Mouse (Mus musculus): ENCODE measurements around the gene Wdr93. TPM values are rescaled to one million over a fixed set of nuclear protein-coding genes. Genes with fewer than 3 reads are reported as not detected.

Gene Wdr93
- polyA plus RNA-seq, 1 experiment from 2014 or later, result 0.56 TPM

DNA sequence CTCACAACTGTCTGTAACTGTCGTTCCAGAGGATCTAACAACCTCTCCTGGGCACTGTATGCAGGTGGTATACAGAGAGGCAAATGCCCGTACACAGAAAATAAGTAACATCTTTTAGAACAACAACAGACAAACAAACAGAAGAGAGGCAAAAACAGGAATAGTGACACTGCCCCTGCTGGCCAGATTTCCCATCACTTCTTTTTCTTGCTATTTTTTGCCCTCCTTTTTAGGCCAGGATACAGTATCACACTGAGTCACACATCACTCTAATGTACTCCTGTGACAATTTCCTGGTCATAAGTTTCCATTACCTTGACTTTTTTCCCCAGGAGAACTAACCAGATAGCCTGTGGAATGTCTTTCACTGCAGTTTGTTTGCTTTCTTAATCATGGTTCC, 13.4 kb downstream of the Wdr93 start:
- no peak for ATAC-seq (ENCODE audit: insufficient number of reproducible peaks, insufficient read depth, low FRiP score, low TSS enrichment)
- H3K4me2 ChIP-seq (replicated peaks), result no peak overlapping the region
- 43% methylated on average over 2 of the region's 2 CpGs for WGBS
- no peak overlapping the region for H3K4me3 ChIP-seq
- no peaks in the 10 kb centered on the region for H3K36me3 ChIP-seq
- no peaks in the 10 kb centered on the region for H3K27me3 ChIP-seq
- H3K9me3 ChIP-seq, result no peaks in the 10 kb centered on the region
- no peak overlapping the region for H3K27ac ChIP-seq
- no peaks in the 10 kb centered on the region for H3K4me1 ChIP-seq
- H3K9ac ChIP-seq, result no peak overlapping the region

DNA sequence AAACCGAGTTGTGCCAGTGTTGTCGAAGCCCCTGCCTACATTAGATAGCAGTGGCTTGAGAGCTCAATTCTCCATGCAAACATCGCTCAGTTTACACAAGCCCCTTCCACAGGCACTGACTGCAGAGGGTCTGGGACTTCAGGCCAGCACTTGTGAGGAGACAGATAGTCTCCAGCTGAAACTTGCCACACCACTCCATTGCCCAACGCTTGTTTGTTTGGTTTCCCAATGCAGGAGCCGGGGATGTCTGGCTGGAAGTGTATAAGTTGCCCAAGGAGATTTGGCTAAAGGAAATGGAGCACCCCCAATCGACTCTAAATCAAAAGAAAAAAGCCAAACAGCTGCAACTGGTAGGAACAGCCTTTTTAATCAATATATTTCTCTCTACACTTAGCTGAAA, 15.2 kb downstream of the Wdr93 start:
- WGBS, result 71% methylated on average over 6 of the region's 6 CpGs

DNA sequence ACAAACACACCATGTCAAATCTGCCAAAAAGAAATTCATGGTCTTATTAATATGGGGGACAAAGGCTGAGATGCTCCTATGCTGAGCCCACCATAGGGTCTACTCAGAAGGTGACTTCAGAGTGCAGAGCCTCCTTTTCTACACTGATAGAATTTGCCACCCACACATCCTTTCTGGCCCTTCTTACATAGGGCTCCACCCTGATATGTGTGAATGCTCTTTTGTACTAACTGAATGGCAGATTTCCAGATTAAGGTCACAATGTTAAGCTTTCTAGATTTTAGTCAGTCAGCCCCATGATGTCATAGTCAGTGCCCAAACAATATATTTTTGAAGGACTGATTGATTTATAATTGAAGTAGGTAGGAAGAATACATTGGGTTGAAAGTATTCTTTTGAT, 16.8 kb downstream of the Wdr93 start:
- Histone ChIP-seq H3K4me3 (no peak overlapping the region), H3K4me1 (no peaks in the 10 kb centered on the region), H3K9ac (no peak overlapping the region), H3K9me3 (no peaks in the 10 kb centered on the region), H3K27ac (no peak overlapping the region), H3K36me3 (no peaks in the 10 kb centered on the region), H3K27me3 (no peaks in the 10 kb centered on the region), H3K4me2 (replicated peaks) (no peak overlapping the region)
- no peak for ATAC-seq (ENCODE audit: insufficient number of reproducible peaks, insufficient read depth, low FRiP score, low TSS enrichment)

More for the DNA sequence above, 15.2 kb downstream of the Wdr93 start:
- Histone ChIP-seq H3K4me2 (replicated peaks) (no peak overlapping the region), H3K36me3 (no peaks in the 10 kb centered on the region), H3K4me3 (no peak overlapping the region), H3K9me3 (no peaks in the 10 kb centered on the region), H3K27ac (no peak overlapping the region), H3K27me3 (no peaks in the 10 kb centered on the region), H3K4me1 (no peaks in the 10 kb centered on the region), H3K9ac (no peak overlapping the region)
- no peak for ATAC-seq (ENCODE audit: insufficient number of reproducible peaks, insufficient read depth, low FRiP score, low TSS enrichment)

DNA sequence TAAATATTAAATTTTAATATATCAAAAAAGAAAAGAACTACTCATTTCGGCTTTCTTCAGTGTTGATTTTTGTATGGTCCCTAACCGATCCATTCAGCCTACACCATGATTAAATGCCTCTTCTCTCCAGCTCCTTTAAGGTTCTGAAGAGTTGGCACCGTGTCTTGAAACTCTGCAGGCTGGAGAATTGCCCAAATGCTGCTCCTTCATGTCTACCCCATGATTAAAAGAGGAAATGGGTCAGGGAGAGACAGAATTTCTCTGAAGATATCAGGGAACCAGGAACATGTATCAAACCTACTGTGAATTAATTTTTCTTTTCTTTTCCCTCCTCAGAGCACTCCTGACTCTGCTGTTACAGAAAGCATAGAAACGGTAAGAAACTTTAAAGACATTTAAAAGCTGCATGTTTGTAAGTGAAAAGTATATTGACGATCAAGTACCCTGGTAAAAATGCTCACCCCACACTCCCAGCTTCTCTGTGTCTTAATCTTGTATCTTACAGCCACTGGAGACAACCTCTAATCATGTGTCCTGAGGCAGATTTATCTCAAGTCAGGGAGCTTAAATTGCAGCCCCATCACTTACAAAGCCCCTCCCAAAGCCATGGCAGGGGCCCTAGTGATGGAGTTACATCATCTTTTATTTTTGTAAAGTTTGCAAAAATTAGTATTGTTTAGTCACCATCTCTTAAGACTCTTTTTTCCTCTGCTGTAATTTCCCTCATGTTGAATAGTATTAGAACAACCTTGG, 18.3 kb downstream of the Wdr93 start:
- Histone ChIP-seq H3K36me3 (no peaks in the 10 kb centered on the region), H3K9me3 (no peaks in the 10 kb centered on the region), H3K27me3 (no peaks in the 10 kb centered on the region), H3K9ac (no peak overlapping the region), H3K4me1 (no peaks in the 10 kb centered on the region), H3K4me3 (no peak overlapping the region), H3K4me2 (replicated peaks) (no peak overlapping the region), H3K27ac (no peak overlapping the region)
- 79% methylated on average over 5 of the region's 5 CpGs for WGBS
- ATAC-seq (ENCODE audit: insufficient number of reproducible peaks, insufficient read depth, low FRiP score, low TSS enrichment), result no peak

DNA sequence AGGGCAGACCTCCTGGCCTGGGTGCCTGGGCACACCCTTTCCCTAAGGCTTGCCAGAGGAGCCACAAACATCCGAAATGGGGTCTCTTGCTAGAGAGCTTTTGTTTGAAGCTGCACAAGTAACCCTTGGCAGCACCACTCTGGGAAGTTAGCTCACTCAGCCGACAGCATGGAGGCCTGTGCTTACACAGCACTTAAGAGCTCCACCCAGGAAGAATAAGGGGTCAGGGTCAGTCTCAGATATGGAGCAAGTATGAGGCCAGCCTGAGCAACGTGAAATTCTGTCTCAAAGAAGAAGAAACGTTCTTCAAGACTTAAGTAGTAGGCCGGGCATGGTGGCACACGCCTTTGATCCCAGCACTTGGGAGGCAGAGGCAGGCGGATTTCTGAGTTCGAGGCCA, 19.1 kb downstream of the Wdr93 start:
- H3K9me3 ChIP-seq, result no peaks in the 10 kb centered on the region
- H3K4me3 ChIP-seq, result no peak overlapping the region
- no peaks in the 10 kb centered on the region for H3K36me3 ChIP-seq
- no peaks in the 10 kb centered on the region for H3K4me1 ChIP-seq
- H3K9ac ChIP-seq, result no peak overlapping the region
- H3K27ac ChIP-seq, result no peak overlapping the region
- no peak overlapping the region for H3K4me2 ChIP-seq (replicated peaks)
- WGBS, result 72% methylated on average over 8 of the region's 8 CpGs
- no peak for ATAC-seq (ENCODE audit: insufficient number of reproducible peaks, insufficient read depth, low FRiP score, low TSS enrichment)
- no peaks in the 10 kb centered on the region for H3K27me3 ChIP-seq

DNA sequence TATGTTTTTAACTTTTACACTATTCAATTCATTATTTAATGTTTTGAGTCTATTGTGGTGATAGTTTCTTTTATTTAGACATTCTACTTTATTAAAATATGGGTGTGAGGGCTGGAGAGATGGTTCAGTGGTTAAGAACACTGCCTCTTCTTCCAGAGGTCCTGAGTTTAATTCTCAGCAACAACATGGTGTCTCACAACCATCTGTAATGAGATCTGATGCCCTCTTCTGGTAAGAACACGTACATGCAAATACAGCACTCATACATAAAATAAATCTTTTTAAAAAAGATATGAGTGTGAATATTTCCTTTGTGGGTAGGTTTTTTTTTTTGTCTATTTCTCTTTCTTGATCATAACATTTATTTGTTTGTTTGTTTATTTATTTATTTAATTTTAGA, 23.0 kb downstream of the Wdr93 start:
- Histone ChIP-seq H3K27ac (no peak overlapping the region), H3K9ac (no peak overlapping the region), H3K4me3 (no peak overlapping the region), H3K36me3 (no peaks in the 10 kb centered on the region), H3K4me2 (replicated peaks) (no peak overlapping the region), H3K4me1 (no peaks in the 10 kb centered on the region), H3K27me3 (no peaks in the 10 kb centered on the region), H3K9me3 (no peaks in the 10 kb centered on the region)
- WGBS, result 47% methylated on average over 1 of the region's 1 CpGs
- ATAC-seq (ENCODE audit: insufficient number of reproducible peaks, insufficient read depth, low FRiP score, low TSS enrichment), result no peak

DNA sequence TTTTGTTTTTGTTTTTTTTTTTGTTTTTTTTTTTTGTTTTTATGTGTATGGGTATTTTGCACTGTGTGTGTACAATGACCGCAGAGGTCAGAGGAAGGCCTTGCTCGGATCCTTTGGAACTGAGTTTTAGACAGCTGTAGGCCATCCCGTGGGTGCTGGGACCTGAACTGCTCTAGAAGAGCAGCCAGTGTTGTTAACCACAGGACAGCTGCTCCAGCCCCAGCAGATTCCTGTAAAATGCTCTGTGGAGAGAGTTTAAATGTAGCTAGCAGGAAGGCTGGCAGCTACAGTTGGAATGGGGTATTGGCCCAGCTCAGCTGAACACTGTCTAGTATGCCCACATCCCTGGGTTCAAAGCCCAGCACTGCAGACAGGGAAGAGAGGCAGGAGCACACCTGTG, 26.7 kb downstream of the Wdr93 start:
- Histone ChIP-seq H3K27me3 (no peaks in the 10 kb centered on the region), H3K36me3 (no peaks in the 10 kb centered on the region), H3K9ac (no peak overlapping the region), H3K4me3 (no peak overlapping the region), H3K4me2 (replicated peaks) (no peak overlapping the region), H3K27ac (no peak overlapping the region), H3K4me1 (no peaks in the 10 kb centered on the region), H3K9me3 (no peaks in the 10 kb centered on the region)
- WGBS, result 81% methylated on average over 3 of the region's 3 CpGs
- ATAC-seq (ENCODE audit: insufficient number of reproducible peaks, insufficient read depth, low FRiP score, low TSS enrichment), result no peak

DNA sequence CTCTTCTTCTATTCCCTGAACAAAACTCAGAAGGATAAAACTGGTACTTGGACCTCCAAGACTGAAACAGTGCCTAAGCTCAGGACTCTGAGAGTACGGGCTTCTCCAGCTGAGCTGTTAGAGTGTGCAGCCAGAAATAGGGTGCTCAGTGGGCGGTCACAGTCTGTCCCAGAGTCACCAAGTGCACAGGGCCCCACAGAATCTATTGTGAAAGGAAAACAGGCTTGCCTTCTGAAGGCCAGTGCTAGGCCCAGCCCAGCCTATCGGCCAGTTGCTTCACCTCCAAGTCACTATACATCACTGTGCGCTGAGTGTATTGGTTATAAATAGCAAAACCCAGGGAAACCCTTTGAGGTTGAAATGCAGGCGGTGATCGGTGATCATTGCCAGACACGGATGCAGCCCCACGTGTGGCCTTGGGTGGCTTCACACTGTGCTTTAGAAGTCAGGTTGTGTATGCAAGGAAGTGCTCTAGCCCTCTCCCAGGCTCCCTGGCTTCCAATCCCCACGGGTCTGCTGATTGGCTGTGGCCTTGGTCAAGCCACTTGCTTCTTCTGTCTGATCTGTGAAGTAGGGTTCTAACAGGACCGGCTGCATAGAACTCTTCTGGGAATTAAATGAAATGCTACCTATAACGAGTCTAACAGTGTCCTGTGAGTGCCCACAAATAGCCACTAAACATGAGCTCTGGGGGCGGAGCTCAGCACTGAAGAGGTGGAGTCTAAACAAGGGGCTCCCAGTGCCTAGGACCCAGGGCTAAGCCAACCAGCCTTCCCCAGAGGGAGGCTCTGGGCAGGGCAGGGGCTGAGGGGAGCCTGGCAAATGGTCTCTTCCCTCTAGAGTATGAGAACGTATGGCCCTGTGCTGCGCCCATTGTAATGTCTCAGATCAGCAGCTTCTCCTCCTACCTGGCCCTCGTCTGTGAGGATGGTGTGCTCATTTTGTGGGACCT, 28.9 kb downstream of the Wdr93 start:
- H3K27ac ChIP-seq, result no peak overlapping the region
- H3K4me3 ChIP-seq, result no peak overlapping the region
- H3K9ac ChIP-seq, result no peak overlapping the region
- no peaks in the 10 kb centered on the region for H3K9me3 ChIP-seq
- H3K4me1 ChIP-seq, result no peaks in the 10 kb centered on the region
- no peaks in the 10 kb centered on the region for H3K36me3 ChIP-seq
- no peak for ATAC-seq (ENCODE audit: insufficient number of reproducible peaks, insufficient read depth, low FRiP score, low TSS enrichment)
- no peaks in the 10 kb centered on the region for H3K27me3 ChIP-seq
- no peak overlapping the region for H3K4me2 ChIP-seq (replicated peaks)
- WGBS, result 43% methylated on average over 15 of the region's 15 CpGs

DNA sequence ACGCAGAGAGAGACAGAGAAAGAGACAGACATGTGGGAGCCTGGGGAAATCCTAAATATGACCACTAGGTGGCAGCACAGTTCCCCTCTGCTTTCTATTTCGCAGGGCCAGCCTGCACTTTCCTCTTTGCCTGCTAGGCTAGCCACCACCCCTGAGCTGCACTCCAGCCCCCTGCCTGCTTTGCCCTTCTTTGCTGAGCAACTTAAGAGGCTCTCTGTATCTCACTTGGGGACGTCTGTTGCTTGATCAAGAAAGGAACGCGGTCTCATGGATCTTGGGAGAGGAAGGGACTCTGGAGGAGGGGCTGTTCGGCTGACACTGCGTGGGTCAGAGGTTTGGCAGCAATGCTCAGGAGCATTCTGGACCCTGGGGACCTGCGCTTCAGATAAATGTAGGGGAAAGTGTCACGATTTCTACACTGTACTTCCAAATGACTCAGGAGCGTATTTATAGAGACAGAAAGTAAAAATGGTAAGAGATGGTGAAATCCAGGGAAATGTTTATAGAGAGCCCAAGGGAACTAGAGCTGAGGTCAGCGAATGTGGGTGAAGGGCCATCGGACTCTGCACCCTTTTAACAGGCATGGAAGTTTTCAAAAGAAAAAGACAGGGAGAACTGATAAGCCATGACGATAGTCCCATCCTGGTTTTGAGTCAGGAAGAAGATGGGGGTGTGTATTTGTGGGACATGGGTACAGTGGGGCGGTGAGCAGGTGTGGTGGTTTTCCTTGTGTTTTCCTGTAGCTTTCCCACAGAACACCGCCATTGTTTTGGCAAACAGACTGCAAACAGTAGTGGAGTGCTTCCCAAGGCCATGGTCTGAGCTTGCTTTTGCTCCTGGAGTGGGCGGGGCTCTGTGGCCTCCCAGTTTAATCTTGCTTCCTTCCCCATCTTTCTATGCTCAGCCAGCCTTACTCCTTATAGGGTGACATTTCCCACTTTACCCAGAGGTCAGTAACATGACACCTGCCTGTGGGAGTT, 38.0 kb downstream of the Wdr93 start:
- Histone ChIP-seq H3K9ac (no peak overlapping the region), H3K36me3 (no peaks in the 10 kb centered on the region), H3K9me3 (no peaks in the 10 kb centered on the region), H3K4me1 (no peaks in the 10 kb centered on the region; the same call in 1 of the 2 replicates), H3K4me2 (replicated peaks) (peak overlapping the region; percentile 35), H3K4me3 (peak overlapping the region; percentile 9; the same call in 1 of the 2 replicates), H3K27ac (no peak overlapping the region), H3K27me3 (no peaks in the 10 kb centered on the region)
- 0 out of 2 replicates have a peak, but pooled peaks have one; percentile 41 for ATAC-seq (ENCODE audit: insufficient number of reproducible peaks, insufficient read depth, low FRiP score, low TSS enrichment)
- WGBS, result 28% methylated on average over 16 of the region's 16 CpGs

DNA sequence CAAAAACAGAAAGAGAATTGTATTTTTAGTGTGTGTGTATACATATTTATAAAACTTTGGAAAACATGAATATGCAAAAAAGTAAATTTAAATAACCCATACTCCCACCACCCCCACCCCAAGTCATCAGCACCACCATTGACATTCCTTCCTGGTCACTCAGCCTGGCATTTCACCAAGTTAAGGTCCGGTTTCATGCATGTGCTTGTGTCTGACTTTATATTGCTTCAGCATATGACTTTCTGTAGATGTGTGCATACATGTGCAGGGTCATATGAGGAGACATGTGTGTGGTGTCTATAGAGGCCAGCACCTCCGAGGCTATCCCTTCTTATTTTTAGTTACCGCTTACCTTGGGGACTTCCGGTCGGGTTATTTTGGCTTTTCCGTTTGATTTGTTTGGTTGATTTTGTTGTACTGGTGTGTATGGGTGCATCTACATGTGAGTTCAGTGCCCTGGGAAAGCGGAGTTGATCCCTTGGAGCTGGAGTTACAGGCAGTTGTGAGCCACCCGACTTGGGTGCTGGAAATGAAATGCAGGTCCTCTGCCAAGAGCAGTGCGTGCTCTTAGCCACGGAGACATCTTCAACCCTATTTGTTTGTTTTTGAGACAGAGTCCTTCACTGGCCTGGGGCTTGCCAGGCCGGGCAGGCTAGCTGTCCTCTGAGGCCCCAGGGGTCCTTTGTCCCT, 39.0 kb downstream of the Wdr93 start:
- ATAC-seq (ENCODE audit: insufficient number of reproducible peaks, insufficient read depth, low FRiP score, low TSS enrichment), result no peak
- no peak overlapping the region for H3K4me3 ChIP-seq
- H3K9me3 ChIP-seq, result no peaks in the 10 kb centered on the region
- H3K9ac ChIP-seq, result no peak overlapping the region
- H3K27me3 ChIP-seq, result no peaks in the 10 kb centered on the region
- 77% methylated on average over 11 of the region's 11 CpGs for WGBS
- H3K4me2 ChIP-seq (replicated peaks), result no peak overlapping the region
- no peaks in the 10 kb centered on the region; the same call in 1 of the 2 replicates for H3K4me1 ChIP-seq
- no peak overlapping the region for H3K27ac ChIP-seq
- H3K36me3 ChIP-seq, result no peaks in the 10 kb centered on the region

DNA sequence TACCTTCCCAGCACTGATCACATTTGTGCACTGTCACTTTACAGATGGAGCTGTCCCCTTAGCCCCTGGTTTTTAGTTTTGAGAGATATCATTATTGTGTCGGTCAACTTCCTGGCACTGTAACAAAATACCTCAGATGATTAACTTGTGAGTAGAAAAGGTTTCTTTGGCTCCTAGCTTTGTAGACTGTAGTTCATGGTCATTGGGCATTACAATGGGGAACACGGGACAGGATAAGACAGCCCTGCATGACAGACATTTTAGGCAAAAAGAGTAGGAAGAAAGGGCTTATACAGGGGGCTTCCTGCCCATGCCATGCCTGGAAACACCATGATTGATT, 39.5 kb downstream of the Wdr93 start:
- H3K4me2 ChIP-seq (replicated peaks), result no peak overlapping the region
- WGBS, result 73% methylated on average over 2 of the region's 2 CpGs
- no peaks in the 10 kb centered on the region for H3K27me3 ChIP-seq
- no peak overlapping the region for H3K4me3 ChIP-seq
- no peaks in the 10 kb centered on the region; the same call in 1 of the 2 replicates for H3K4me1 ChIP-seq
- H3K36me3 ChIP-seq, result no peaks in the 10 kb centered on the region
- H3K9ac ChIP-seq, result no peak overlapping the region
- no peaks in the 10 kb centered on the region for H3K9me3 ChIP-seq
- no peak for ATAC-seq (ENCODE audit: insufficient number of reproducible peaks, insufficient read depth, low FRiP score, low TSS enrichment)
- H3K27ac ChIP-seq, result no peak overlapping the region
